Mouse (Mus musculus) common myeloid progenitor, adult 5-6 weeks (primary cell): ENCODE results near the gene Chst11. TPM values are rescaled to one million over a fixed set of nuclear protein-coding genes. Genes with fewer than 3 reads are reported as not detected.

Source experiments
- ATAC-seq: replicated peaks from 2 replicates; pipeline ENCODE4 v1.8.0; 2016; ENCODE audit warnings: low read depth, mild to moderate bottlenecking, moderate TSS enrichment, inconsistent platforms; ENCODE audit not compliant: poor library complexity, severe bottlenecking
- total RNA-seq: library from RNA; stranded (forward); fragments of 200-1000, 187-1606 nt; gene quantifications from 2 replicates; pipeline ENCODE4 v1.2.3, GENCODE M21; 2017

Gene Chst11
- total RNA-seq, 1 experiment from 2014 or later = 18.6 TPM

- ATAC-seq = no peak
These were observed 206.2 kb downstream of the Chst11 start for GRCm38 (mm10) chr10:83191476-83191875.

DNA sequence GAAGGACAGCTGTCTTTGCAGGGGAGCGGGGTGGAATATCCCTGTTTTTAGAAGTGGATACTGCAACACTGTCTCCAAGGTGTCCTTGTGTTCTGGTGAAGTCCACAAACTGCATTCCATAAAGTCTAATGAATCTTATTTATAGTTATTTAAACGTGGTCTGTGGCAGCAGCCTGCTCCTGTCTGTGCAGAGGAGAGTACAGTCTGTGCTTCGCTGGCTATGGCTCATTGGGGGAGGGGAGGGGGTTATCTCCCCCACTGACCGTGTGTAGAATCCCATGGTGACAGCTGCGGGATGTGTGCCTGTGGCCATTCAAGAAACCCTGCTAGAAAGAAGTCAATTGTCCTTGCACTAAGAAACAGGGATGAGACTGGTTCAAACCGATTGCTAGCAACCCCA, 206.7 kb downstream of the Chst11 start:
- no peak for ATAC-seq

- ATAC-seq = peak; percentile 83
These were observed 212.5 kb downstream of the Chst11 start for GRCm38 (mm10) chr10:83197690-83198336.

- ATAC-seq = no peak
These were observed 213.4 kb downstream of the Chst11 start for GRCm38 (mm10) chr10:83198692-83199091.

- no peak for ATAC-seq
These were observed 214.0 kb downstream of the Chst11 start for GRCm38 (mm10) chr10:83199290-83199689.

GRCm38 (mm10) chr10:83201525-83201924, 216.2 kb downstream of the Chst11 start:
- ATAC-seq = no peak

- 0 out of 2 replicates have a peak, but pooled peaks have one; percentile 10 for ATAC-seq
These were observed 217.8 kb downstream of the Chst11 start for GRCm38 (mm10) chr10:83202906-83203702.

- ATAC-seq = no peak
These were observed 223.1 kb downstream of the Chst11 start for GRCm38 (mm10) chr10:83208436-83208835.

- no peak for ATAC-seq
These were observed 224.1 kb downstream of the Chst11 start for GRCm38 (mm10) chr10:83209388-83209787.

DNA sequence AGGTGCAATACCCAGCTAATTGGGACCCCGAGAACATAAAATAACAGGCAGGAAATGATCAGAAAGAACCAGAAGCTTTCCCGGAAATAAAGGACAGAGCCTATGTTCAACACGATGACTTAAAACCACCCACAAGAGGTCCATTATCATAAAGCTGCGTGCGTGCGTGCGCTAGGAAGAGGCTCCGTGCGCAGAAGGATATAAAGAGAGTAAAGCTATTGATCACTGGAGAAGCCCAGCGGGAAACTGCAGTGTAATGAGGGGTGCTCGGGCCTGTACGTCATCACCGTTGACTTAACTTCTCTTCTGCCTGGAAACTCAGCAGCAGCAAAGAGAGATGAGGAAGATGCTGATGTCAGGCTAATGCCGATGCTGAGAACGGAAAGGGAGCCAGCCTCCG, 224.8 kb downstream of the Chst11 start:
- no peak for ATAC-seq

DNA sequence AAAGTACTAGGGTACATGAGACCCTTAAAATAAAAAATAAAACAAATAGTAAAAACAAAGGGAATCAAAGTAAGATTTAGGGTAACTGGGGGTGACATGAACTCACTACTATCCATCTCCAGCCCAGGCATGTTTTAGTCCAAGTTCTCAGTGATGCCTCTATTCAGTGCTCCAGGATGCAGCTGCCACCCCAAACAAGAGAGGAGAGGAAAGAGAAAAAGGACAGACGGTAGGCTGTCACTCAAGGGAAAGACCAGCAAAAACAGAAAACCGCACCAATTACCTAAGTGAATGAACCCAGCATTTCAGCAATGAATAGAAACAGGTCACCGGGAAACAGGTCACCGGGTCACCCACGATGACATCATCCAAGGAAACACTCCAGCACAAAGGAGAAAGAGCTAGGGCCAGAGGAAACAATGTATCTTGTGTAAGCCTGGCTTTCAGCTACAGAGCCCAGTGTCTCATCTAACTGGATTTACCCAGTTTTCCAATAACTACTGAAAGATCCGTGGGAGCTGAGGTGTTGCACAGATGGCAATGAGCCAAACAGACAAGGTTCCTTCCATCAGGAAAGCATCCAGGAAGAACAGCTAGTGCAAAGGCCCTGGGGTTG, 225.8 kb downstream of the Chst11 start:
- no peak for ATAC-seq

- no peak for ATAC-seq
These were observed 227.3 kb downstream of the Chst11 start for GRCm38 (mm10) chr10:83212618-83213017.

- peak; percentile 88 for ATAC-seq
These were observed 230.3 kb downstream of the Chst11 start for GRCm38 (mm10) chr10:83215559-83215958.

DNA sequence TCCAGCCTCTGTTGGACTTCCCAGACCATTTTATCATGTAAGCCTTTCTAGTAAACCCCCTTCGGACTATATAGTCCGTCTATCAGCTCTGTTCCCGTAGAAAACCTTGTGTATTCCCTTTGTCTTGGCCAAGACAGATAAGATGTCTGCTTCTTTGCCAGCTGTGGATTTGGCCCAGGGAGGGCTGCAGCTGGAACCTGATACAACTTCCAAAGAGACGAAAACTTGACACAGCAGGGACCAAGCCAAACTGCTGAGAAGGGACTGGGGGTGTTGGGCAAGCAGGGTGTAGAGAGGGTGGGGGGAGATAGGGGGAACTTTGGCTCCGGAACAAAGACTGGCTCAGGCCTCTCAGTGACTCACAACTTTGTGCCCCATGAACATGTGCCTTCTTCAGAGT, 232.0 kb downstream of the Chst11 start:
- no peak for ATAC-seq

GRCm38 (mm10) chr10:83218778-83219177, 233.5 kb downstream of the Chst11 start:
- ATAC-seq = no peak

DNA sequence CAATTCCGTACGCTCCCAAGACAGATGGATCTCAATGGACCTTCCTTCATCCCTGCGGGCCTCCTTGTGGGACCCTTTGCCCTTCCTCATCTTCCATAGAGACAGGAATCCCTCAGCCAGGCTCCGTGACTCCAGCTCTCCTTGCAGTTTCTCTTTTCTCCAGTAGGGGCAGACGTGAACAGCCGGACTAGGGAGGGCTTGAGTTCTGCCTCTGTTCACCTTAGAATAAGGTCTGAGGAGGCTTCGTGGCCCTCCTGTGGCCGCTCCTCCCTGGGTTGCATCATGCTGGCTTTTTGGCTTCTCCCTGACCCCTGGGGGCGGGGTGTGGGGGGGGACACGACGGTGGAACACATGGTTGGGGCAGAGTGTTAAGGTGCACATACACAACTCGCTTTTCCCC, 234.4 kb downstream of the Chst11 start:
- peak; percentile 67 for ATAC-seq

DNA sequence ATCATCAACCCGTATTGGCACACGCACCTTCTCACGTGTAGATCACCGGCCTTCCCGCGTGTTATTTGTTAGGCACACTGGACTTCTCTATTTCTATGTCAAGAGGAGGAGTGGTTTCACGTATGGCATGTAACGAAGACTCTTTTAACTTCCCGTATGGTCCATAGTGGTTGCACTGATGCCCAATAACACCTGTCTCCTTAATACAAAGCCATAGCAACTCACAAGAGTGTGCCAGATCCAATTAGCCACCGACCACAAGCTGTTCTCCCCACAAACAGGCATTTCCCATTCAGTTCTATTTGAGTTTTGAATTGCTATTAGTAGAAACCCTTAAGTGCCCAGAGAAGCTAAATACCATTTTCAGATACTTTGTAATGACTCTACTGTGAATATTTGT, 234.9 kb downstream of the Chst11 start:
- ATAC-seq = no peak

DNA sequence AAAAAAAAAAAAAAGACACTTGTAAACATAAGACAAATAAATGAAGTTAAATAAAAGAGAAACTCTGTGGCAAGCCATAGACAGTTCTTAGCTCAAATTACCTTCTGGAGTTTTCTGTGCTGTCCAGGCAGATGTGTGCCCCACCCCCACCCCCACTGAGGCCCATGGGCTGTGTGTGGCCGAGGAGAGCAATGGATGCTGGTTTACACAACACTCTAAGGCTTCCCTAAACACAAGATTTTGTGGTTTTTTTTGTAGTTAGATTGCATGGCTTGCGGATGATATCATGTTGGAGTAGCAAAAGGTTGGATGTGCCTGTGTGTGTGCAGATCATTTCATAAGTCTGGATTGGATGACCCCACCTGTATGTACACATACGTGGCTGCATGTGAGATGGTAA, 235.5 kb downstream of the Chst11 start:
- ATAC-seq = no peak

GRCm38 (mm10) chr10:83224999-83225398, 239.7 kb downstream of the Chst11 start:
- ATAC-seq = 0 out of 2 replicates have a peak, but pooled peaks have one; percentile 48

GRCm38 (mm10) chr10:83228626-83229025, 243.3 kb downstream of the Chst11 start:
- ATAC-seq = 0 out of 2 replicates have a peak, but pooled peaks have one; percentile 32

GRCm38 (mm10) chr10:83233967-83234366, 248.7 kb downstream of the Chst11 start:
- peak; percentile 77 for ATAC-seq
